Mouse (Mus musculus): ENCODE measurements around the gene Gpx7. TPM values are rescaled to one million over a fixed set of nuclear protein-coding genes. Genes with fewer than 3 reads are reported as not detected.
"Not testable (repeated sequence)": the region's sequence is repeated elsewhere in the genome, so short reads cannot be mapped to it uniquely, and the experiment has no call there.

Gene Gpx7
- total RNA-seq, 2 experiments from 2014 or later, result 6.5 to 8.1 TPM

DNA sequence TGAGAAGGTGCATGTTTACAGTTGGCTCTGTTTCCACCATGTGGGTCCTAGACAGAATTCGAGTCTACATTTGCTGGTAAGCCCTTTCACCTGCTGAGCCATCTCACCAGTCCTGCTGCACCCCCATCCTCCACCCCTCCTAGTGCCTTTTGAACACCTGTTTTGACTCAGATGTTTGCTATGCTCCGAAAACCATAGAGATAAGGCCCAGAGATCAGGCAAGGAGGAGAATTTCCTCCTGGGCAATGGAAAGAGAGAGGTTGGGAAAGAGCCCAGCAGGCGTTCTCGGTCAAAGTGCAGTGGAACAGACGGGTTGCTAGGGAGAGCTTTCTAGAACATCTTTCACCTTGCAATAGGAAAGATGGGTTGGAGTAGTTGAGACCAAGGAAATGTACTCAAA is 15.6 kb downstream of the Gpx7 start:
- DNase-seq, result no peak

DNA sequence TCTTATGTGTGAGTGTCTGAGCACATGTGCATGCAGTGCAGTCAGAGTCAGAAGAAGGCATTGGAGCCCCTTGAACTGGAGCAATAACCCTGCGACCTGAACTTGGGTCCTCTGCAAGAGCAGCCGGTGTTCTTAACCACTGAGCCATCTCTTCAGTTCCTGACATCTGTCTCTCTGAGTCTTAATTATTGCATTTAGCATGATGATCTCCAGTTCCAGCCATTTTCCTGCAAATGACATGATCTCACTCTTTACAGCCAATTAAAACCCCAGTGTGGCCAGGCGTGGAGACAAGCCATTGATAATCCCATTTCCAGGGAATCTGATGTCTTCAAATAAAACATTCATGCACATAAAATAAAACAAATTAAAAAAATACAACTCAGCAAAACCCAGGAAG is 18.0 kb downstream of the Gpx7 start:
- no peak for DNase-seq

DNA sequence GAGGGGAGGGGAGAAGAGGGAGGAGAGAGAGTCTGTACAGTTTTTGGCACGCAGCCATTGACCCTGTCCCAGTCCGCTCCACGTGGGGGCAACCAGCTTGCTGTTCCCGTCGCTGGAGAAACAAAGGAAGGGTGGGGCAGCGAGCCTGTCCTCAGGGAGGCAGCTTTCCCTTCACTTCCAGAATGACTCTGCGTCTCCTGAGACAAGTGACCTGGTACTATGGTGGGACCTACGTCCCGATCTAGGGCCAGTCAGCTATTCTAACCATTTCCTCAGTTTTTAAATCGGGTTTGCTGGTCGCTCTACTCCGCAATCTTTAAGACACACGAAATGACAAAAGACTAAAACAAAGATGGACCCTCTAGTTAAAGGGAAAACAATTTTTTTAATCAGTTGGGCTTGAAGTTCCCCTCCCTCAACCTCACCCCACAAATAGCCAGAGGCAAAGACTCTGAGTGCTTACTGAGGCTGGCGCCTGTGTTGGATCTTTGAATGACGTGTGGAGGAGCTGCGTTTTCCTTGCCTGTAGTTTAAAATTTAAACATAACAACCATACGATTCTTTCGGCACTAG is 19.0 kb downstream of the Gpx7 start:
- DNase-seq, result peak; percentile 85 to 89

DNA sequence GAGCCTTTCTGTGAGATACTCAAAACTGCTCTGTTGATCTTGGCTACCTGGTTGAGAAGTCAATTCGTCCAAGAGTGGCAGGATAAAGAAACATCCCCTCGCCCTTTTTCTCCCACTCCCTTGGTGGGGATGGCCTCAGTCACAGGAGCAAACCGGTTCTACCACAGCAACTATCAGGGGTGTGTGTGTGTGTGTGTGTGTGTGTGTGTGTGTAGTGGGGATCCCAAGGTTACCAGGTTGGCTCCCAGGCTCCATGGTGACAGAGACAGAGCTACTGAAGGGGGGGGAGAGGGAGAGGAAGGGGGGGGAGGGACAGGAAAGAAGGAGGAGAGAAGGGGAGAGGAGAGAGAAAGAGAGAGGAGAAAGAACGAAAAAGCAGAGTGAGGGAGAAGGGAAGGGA is 19.7 kb downstream of the Gpx7 start:
- no peak for DNase-seq

DNA sequence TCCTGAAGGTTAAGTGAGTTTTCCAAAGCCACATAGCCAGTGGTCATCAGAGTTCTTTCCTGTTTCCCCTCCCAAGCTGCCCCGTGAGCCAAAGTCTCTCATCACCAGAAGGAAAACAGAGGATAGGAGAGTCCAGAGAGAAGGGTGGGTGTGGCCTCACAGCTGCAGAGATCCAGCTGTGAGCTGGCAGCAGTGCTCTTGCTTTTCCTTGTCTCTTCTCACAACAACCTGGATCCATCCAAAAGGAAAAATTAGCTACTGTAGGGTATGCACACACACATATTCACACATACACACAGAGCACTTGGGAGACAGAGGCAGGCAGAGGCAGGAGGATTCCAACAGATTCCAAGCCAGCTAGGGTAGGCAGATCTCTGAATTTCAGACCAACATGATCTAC is 20.7 kb downstream of the Gpx7 start:
- DNase-seq, result peak in 1 of 2 experiments; percentile 47

DNA sequence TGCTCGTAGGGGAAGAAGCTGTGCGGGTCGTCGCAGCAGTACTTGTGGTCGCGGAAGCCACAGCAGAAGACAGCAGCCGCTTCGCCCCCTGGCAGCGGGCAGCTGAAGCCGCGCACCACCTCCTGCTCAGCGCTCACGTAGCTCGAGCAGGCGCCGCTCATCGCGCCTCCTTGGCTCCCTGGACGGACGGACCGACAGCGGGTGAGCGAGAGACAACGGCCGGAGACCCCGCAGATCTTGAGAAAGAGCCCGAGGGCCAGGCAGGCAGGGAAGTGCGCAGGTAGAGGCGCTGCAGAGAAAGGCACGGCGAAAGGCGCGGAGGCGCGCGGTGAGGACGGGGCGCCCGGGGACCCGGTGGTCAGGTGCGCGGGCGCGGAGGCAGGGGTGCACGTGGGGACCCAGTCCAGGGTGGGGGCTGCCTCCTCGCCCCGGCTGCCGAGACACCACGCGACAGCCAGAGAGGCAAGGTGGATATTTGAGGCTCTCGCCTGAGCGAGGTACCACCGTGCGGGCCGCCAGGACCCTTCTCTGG is 23.5 kb downstream of the Gpx7 start, which contains the start of gene Shisal2a:
Shisal2a (minus strand) TSS at position 167 of the 532 bp plus-strand sequence.
- no peak for DNase-seq

DNA sequence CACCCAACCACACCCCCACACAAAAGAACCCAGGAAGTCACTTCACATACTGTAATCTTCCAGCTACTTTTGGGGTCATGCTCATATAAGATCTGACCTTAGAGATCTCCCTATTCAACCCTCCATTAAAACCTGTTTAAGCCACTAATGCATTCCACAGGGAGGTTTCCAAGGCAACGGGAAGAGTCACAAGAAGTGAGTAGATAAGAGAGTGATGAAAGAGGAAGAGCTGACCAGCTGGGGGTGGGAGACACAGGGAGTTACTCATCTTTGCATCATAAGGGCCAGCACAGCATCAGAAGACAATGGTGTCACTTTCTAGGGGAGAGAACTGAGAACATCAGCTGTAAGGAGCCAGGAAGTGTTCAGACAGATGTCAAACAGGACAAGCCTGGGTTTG is 26.6 kb downstream of the Gpx7 start:
- DNase-seq, result no peak

DNA sequence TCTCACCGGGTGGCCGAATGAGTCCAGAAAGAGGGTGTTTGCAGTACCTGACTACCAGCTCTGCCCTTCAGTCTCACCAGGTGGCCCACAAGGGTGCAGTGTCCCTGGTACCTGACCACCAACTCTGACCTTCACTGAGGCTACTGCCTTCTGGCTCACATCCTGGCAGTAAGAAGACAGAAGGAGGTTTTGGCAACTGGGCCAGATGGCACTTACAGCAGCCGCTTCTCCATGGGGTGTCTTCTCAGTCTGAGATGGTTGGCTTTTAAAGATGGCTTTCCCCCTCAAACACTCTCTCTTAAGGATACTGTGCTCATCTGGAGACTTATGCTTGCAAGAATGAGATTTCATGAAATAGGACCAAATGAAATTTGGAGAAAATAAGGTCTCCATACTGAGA is 27.3 kb downstream of the Gpx7 start:
- no peak for DNase-seq

DNA sequence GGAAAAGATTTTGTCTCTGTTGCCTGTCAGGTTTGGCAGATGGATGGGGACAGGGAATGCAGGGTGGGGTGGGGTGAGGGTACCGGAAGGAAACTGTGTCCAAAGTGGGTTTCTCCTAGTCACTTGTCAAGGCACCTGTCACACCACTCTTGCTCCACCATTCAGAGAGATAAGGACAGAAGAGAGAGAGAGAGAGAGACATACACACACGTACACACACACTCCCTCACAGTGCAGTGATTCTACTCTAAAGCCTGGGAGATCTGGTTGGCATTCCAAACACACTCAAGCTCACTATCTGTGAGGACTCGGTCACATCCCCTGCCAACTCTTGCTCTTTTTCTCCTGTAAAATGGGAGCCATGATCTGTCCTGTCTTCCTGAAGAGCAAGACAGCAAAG is 34.6 kb downstream of the Gpx7 start:
- DNase-seq, result no peak

DNA sequence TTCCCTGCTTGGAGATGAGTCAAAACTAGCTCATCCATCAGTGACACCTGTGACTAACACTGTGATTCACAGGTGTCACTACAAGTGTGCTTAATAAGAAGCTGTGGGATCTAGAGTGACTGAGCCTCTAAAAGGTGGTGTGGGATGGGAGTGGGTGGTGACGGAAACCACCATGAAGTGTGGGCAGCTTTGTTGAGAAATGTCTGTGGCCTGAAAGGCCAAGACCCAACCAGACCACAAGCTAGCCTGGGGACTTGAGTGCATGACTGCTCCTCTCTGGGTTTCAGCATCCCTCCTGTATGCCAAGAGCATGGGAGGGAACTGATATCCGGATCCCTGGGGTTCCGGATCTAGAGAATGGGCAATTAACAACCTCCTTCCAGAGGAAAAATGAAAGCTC is 35.3 kb downstream of the Gpx7 start:
- no peak for DNase-seq

DNA sequence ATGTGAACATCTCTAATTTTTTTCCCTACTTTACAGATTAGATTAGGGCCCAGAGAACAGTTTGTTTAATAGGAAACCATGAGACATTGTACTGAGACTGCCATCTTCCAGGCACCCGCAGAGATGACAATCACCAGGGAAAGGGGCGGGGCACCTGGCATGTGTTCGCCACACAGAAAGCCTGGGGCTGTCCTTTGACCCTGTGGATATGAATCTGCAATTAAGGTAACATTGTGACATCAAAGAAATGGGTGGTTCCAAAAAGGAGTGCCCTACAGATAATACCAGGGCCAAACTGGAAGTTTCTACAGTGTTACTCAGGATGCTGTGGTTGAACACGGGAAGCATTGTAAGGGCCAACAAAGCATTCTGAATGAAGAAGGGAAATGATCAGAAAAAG is 36.4 kb downstream of the Gpx7 start:
- no peak for DNase-seq

DNA sequence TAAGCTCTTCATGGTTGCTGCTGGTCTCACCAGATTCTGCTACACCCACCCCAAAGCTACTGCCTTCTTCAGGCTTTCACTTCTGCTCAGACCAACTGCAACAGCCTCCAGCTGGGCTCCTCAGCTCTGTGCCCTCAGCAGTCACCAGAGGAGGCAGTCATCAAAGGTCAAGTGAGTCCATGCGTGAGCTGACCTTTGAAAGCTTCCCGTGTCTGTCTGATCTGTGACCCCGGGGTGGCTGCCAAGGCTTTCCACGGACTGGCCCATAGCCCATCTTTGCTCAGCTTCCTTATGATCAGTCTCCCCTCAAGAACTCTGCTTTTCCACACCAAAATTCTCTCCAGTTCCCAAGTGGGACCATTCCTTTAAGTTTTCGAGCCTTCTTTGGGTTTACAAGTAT is 37.5 kb downstream of the Gpx7 start:
- peak in 1 of 2 experiments; percentile 23 for DNase-seq

DNA sequence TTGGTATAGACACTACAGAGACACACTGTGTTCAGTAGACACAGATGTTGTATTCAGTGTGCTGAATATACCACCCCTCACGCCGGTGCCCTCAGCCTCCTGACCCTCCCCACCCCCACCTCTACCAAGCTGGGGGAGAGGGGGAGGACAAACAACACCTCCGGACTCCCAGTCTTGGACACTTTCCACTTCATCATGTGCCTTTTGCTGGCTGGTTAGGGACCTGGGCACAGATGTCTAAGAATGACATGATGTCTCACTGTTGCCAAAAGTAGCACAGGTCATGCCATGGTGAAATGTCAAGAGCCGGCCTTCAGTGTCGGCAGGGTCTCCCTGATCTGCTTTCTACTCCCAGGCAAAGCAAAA is 42.7 kb downstream of the Gpx7 start:
- peak; percentile 77 to 78 for DNase-seq

DNA sequence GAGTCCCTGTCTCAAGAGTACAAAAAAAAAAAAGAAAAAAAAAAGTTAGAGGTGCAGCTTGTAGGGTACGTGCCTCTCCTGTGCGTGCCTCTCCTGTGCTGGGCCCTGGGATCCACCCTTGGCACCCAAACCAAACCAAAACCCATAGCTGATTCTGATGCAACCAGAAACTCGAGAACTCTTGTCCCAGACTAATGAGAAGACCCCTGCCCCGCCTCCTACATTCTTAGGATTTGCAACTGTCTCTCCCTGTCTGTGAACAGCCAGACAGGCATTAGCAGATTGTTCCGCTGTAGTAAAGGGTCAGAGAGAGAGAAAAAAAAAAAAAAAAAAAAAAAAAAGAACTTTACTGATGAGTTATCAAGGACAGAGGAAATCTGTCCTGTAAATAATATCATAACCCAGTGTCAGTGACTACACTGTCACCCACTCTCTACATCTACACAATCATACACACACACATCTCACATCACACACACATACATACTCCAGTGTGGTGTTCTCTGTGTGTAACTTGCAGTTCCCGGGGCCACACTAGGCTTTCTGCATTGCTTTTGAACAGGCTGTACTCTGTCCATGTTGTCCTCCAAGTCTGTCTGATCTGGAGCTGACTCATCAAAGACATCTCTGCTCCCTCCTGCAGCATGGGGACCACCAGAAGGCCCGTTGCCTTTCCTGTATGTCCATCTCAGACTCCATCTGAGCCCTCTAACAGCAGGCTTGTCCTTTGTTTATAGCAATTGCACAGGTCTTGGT is 43.2 kb downstream of the Gpx7 start:
- DNase-seq, result no peak

DNA sequence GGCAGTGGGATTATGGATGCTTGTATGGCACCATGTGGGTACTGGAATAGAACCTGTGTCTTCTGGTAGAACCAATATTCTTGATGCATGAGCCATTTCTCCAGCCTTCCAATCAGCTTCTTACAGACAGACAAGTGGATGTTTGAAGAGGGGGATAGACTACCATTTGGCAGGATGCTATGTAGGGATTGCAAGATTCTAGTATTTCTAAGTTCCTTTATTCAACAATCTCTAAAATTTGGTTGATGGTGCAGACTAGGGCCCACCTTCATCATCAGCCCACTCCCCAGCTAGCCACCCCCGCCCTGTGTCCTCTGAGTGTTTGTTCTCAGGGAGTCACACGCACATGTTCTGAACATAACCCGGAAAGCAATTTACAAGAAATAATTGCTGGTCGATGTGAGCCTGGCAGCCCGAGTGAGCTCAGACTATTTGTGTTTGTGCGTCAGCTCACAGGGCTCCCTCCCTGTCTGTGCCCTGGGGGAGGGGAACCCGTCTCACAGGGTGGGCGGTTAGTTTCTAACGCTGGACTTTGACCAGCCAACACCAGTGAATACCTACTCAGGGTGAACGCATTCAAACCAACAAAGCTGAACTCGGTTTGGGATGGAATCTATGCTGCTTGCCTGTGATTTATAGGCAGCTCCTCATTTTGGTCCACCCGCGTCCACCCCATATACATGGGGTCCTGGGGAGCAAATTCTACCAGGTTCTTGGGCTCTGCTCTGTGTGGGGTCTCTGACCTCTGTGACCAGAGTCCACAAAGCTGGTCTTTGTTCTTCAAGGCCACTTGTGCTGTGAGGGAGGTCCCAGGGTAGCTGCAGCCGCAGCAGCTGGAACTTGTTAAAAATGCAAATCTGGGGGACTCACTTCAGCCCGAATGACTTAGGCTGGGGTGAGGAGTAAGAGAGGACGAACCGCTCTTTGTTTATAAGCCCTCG is 44.2 kb downstream of the Gpx7 start:
- no peak for DNase-seq

DNA sequence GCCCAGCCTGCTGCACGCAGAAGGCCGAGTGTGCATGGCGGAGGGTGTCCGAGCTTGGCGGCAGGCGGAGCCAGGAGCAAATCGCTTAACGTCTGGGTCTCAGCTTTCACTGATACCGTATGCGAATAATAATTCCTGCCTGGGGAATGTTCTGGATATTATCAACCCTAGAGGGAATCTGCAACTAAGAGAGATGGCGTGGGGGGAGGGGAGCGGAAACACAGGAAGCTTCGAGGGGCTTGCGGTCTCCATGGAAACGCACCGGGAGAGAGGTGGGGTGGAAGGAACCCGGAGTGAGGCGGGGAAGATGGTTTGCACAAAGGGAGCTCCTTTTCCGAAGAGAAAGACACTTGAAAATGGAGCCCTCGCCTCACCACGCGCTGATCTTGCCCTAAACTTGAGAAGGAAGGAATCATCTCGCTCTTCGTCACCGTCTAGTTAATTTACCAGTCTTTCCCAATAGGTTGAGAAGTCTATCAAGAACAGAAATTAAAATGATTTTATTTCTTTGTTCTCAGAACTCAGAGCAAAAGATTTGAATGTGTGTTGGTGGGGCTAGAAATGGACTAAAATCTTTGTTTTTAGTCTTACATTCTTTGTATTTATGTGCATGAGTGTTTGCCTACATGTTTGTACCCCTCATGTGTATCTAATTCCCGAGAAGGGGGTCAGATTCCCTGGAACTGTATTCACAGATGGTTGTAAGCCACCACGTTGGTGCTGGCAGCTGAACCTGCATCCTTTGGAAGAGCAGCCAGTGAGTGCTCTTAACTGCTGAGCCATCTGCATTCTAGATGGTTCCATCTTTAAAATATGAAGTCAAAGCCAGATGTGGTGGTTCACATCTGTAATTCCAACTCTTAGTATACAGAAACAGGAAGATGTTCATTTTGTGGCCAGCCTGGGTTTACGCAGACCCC is 46.4 kb downstream of the Gpx7 start:
- peak; percentile 54 to 74 for DNase-seq

DNA sequence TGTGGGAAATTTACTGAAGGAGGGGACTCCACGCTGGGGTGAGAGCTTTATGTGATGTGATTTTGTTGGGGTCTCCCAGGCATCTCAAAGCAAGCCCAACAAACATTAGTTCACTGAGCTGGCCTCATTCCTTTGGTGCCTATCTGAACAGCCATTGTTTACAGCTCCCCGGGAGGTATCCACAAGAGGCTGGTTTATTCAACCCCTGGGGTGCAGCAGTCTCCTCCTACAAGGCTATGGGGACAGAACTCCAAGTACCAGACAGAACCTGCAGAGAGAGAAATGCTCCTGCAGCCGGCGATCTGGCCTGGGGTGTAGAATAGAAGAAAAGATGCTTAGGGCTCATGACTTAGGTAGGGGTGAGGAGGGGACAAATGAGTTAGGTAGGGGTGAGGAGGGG is 48.3 kb downstream of the Gpx7 start:
- no peak for DNase-seq

DNA sequence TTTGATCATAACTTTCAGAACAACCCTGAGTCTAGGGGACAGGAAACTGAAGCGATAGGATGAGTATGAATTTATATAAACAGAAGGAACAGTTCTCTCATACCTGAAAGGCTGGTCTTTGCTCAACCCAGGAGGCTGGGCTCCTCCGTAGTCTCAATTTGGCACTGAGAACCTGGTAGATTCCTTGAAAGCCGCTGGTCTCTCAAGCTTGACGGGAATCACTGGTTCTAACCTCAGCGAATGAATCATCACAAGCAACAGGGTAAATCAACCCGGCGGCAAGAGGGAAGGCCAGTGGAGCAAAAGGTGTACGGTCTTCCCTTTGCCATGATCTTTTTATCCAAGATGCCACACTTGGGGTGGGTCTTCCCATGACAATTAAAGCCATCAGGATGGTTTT is 49.3 kb downstream of the Gpx7 start:
- no peak for DNase-seq

DNA sequence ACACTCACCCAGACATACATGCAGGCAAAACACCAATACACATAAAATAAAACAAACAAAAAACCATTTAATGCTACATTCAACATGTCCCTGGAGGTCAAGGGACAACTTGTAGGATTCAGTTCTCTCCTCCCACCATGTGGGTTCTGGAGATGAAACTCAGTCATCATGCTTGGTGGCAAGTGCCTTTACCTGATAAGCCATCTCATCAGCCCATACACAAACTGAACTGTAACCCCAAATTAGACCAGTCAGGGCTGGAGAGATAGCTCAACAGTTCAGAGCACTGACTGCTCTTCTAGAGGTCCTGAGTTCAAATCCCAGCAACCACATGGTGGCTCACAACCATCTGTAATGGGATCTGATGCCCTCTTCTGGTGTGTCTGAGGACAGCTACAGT is 53.2 kb downstream of the Gpx7 start:
- DNase-seq, result not testable (repeated sequence)

DNA sequence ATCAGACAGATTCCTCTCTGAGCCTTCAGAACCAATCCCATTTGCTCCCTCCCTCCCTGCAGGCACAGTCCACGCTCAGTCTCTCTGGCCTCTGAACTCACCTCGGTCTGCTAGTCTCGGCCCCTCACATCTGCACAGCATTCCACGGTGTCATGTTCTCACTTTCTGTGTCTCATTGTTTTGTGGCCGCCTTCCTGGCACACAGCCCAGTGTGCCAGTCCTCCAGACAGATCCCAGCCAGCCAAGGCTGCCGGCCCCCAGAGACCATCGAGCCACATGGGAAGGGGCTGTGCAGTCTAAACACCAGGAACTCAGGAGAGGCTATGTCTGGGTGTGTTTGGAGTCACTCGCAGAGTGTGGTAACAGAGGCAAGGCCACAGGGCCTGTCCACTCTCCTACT is 55.9 kb downstream of the Gpx7 start:
- peak; percentile 54 to 65 for DNase-seq

All from heart, adult 18-20 months (tissue).